Mouse (Mus musculus): Measurements from ENCODE around the gene Onecut1.

DNA sequence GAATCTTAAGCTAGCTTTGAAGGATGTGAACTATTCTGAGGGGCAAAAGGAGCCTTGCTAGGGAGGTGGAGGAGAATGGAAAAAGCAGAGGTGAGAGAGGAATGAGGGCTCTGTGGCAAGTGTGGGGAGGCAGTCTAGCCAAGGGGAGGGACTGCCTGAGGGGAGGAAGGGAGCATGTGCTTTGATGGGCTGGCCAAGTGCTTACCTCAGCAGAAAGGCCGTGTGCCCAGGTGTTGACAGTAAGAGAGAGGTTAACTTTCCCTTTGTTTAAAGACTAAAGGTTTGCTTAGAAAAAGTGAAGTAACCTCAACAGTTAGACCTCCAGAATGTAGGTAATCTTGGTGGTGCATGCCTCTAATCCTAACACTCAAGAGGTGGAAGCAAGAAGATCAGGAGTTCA, 59.7 kb downstream of the Onecut1 start:
- TF ChIP-seq POLR2A (IDR thresholded peaks at IDR 0.05; ENCODE audit: extremely low read depth, insufficient read depth, low read length) (no peak), CTCF (IDR thresholded peaks at IDR 0.05; ENCODE audit: low read depth, low read length) (no peak)

Measured in liver, adult 2 months (tissue).